Mouse (Mus musculus): ENCODE measurements around the gene Nxf7.
"Not testable (repeated sequence)": the region's sequence is repeated elsewhere in the genome, so short reads cannot be mapped to it uniquely, and the experiment has no call there.

DNA sequence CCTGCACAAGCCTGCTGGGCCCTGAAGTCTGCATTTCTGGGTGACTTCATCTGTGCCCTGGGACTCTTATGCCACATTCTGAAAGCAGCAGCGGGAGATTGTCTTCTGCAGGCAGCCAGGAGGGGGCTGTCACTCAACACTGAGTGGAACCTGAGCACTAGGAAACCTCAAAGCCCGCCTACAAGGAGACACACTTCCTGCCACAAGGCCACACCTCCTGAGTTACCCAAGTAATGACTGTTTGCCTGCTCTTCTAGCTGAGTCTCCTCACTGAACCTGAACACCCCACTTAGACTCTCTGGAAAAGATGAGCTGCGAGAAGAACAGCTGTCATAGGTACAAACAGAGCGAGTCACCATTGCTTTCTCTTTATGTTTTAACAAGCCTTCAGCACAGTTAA, 33.6 kb downstream of the Nxf7 start:
- TF ChIP-seq POLR2A (IDR thresholded peaks at IDR 0.05; ENCODE audit: extremely low read depth, insufficient read depth, low read length); CTCF (IDR thresholded peaks at IDR 0.05; ENCODE audit: low read depth, low read length): not testable (repeated sequence)

All from liver, adult 2 months (tissue).